1 mouse cellular context compared by ENCODE assay signal in the genomic region with DNA sequence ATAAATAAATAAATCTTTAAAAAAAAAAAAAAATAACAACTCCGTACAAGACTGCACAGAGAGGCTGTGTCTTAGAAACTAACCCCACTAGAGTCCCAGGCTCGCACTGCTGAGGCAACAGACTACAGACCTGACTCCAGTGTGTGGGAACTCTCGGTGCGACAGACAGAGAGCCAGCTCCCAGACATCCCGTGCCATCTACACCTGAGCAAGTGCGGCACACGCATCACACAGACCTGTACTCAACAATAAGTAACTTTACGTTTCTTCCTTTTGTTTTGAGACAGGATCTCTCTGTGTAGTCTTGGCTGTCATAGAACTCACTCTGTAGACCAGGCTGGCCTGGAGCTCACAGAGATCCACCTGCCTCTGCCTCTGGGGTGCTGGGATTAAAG.
TF ChIP-seq lines count a peak whose summit lies in the region.

No protein-coding gene starts in this region.

TF ChIP-seq in MEL, 35 proteins besides CTCF, POLR2A, EP300 and RAD21:
- TF ChIP-seq GATA1 (IDR thresholded peaks at IDR 0.05; ENCODE audit: low read depth, low read length) (no peak), ZNF384 (IDR thresholded peaks at IDR 0.05; ENCODE audit: low read depth, low read length) (no peak), NRF1 (IDR thresholded peaks at IDR 0.05; ENCODE audit: insufficient read depth, low read depth, low read length, poor library complexity, severe bottlenecking) (0 out of 2 replicates have a peak, but pooled peaks have one; percentile 1), CHD2 (IDR thresholded peaks at IDR 0.05; ENCODE audit: low read length) (no peak), KAT2A (conservative IDR thresholded peaks at IDR 0.05; ENCODE audit: low read depth, low read length) (no peak), USF1 (IDR thresholded peaks at IDR 0.05; ENCODE audit: low read depth, low read length) (no peak)
